Comparison of ENCODE assay signal across 14 mouse cellular contexts in genomic region chr8:60895878-60896277, GRCm38 (mm10). TPM values are rescaled to one million over a fixed set of nuclear protein-coding genes. Genes with fewer than 3 reads are reported as not detected.
DNase-seq lines count a peak whose midpoint lies in the region; ATAC-seq and TF ChIP-seq lines count a peak whose summit lies in the region.
"Had no signal": no experiment of that assay in that cellular context is flagged by ENCODE, and none has a peak within 500 bp of the region (broad histone marks: within the 10 kb centered on the region; RNA-seq: fewer than 3 reads in every experiment).

No protein-coding gene starts in this region.

- no peak overlapping the region for H3K4me3 ChIP-seq in kidney, embryonic 15.5 days (replicated peaks)
- no peak overlapping the region for H3K4me3 ChIP-seq in kidney, adult 2 months (ENCODE audit: insufficient read depth, low read depth, low read length)
- no peak overlapping the region for H3K4me3 ChIP-seq in heart, embryonic 16.5 days (ENCODE audit: low read length)
- H3K4me3 ChIP-seq: lung, embryonic 15.5 days; neural tube, embryonic 13.5 days had no signal

- ATAC-seq in kidney, embryonic 15.5 days (replicated peaks; ENCODE audit: low FRiP score), result peak; percentile 26; the same call in 1 of the 2 replicates
- peak; percentile 39; the same call in 1 of the 2 replicates for ATAC-seq in heart, embryonic 16.5 days (replicated peaks; ENCODE audit: extremely low read depth, insufficient read depth, low FRiP score)
- peak; percentile 27; the same call in 1 of the 2 replicates for ATAC-seq in megakaryocyte, adult 5-6 weeks (ENCODE audit: poor library complexity, severe bottlenecking)
- ATAC-seq: CD4-positive, CD25-positive, alpha-beta regulatory T cell, adult 4 months; midbrain, embryonic 16.5 days had no signal

- H3K4me2 ChIP-seq in kidney, embryonic 15.5 days, result no peak overlapping the region
- H3K4me2 ChIP-seq in heart, embryonic 16.5 days (ENCODE audit: low read depth, low read length), result peak overlapping the region; percentile 50
- H3K4me2 ChIP-seq: lung, embryonic 15.5 days; neural tube, embryonic 13.5 days had no signal

- WGBS in kidney, embryonic 15.5 days, result 72% methylated on average over 6 of the region's 6 CpGs
- 66% methylated on average over 6 of the region's 6 CpGs for WGBS in kidney, adult 2 months
- 39% methylated on average over 6 of the region's 6 CpGs for WGBS in heart, embryonic 16.5 days

- no peak for DNase-seq in kidney, adult 2 months
- DNase-seq in c-Kit-positive CD71-positive TER-119-negative erythroid progenitor cells, embryonic 14.5 days (ENCODE audit: low read depth), result peak; percentile 65
- no peak for DNase-seq in Muller cell, postnatal 12 days (ENCODE audit: inconsistent ontology term)
- no peak for DNase-seq in lung, postnatal 25 days (ENCODE audit: low spot score)
- DNase-seq: cerebellum, postnatal 25 days; right cerebral cortex, adult 18-20 months; thymus, postnatal 14 days had no signal

- H3K36me3 ChIP-seq in kidney, embryonic 15.5 days, result peaks cover 52% of the 10 kb centered on the region
- no peaks in the 10 kb centered on the region for H3K36me3 ChIP-seq in kidney, adult 2 months (ENCODE audit: control insufficient read depth, insufficient read depth, low read length)
- peaks cover 7% of the 10 kb centered on the region; the same call in 1 of the 2 replicates for H3K36me3 ChIP-seq in heart, embryonic 16.5 days (ENCODE audit: control insufficient read depth, insufficient read depth)

- no peaks in the 10 kb centered on the region for H3K27me3 ChIP-seq in kidney, embryonic 15.5 days
- H3K27me3 ChIP-seq in kidney, adult 2 months (replicated peaks; ENCODE audit: control insufficient read depth, insufficient read depth, low read length), result no peaks in the 10 kb centered on the region
- no peaks in the 10 kb centered on the region for H3K27me3 ChIP-seq in heart, embryonic 16.5 days (ENCODE audit: control insufficient read depth, insufficient read depth, low read length)
- H3K27me3 ChIP-seq: lung, embryonic 15.5 days; neural tube, embryonic 13.5 days had no signal

- no peak overlapping the region for H3K27ac ChIP-seq in kidney, embryonic 15.5 days
- no peak overlapping the region for H3K27ac ChIP-seq in kidney, adult 2 months (ENCODE audit: insufficient read depth, low read depth, low read length)
- H3K27ac ChIP-seq in heart, embryonic 16.5 days (ENCODE audit: low read length), result peak overlapping the region; percentile 49
- H3K27ac ChIP-seq: lung, embryonic 15.5 days; neural tube, embryonic 13.5 days had no signal

- TF ChIP-seq POLR2A in kidney, adult 2 months (IDR thresholded peaks at IDR 0.05; ENCODE audit: low read depth, low read length), result no peak

- peaks cover 26% of the 10 kb centered on the region for H3K4me1 ChIP-seq in kidney, embryonic 15.5 days
- peaks cover 8% of the 10 kb centered on the region; the same call in 1 of the 2 replicates for H3K4me1 ChIP-seq in kidney, adult 2 months (ENCODE audit: control insufficient read depth, insufficient read depth, low read length)
- peaks cover 47% of the 10 kb centered on the region for H3K4me1 ChIP-seq in heart, embryonic 16.5 days (ENCODE audit: control insufficient read depth, insufficient read depth, low read length)

- no peak overlapping the region for H3K9ac ChIP-seq in kidney, embryonic 15.5 days
- H3K9ac ChIP-seq in heart, embryonic 16.5 days (ENCODE audit: low read length), result peak overlapping the region; percentile 40
- H3K9ac ChIP-seq: lung, embryonic 15.5 days; neural tube, embryonic 13.5 days had no signal

- H3K9me3 ChIP-seq in kidney, embryonic 15.5 days (replicated peaks), result no peaks in the 10 kb centered on the region
- no peaks in the 10 kb centered on the region for H3K9me3 ChIP-seq in heart, embryonic 16.5 days (replicated peaks; ENCODE audit: control insufficient read depth, low read length)
- H3K9me3 ChIP-seq: lung, embryonic 15.5 days; neural tube, embryonic 13.5 days had no signal

- TF ChIP-seq CTCF in kidney, adult 2 months (conservative IDR thresholded peaks at IDR 0.05; ENCODE audit: insufficient read depth, insufficient read length, low read depth, low read length), result no peak

RNA-seq across cellular contexts. Expression of gene Hpf1, which starts 5.7 kb away (rescaled TPM):
- polyA plus RNA-seq in kidney, embryonic 15.5 days (2015; fragmentation: Nextera tagmentation; extraction: Ambion mirVana), result 107 and 113 TPM in 2 replicates
- polyA plus RNA-seq in kidney, adult 2 months (2012; rRNA removed), result 3.9 and 6.5 TPM in 2 replicates
- polyA plus RNA-seq in heart, embryonic 16.5 days (2015; fragmentation: Nextera tagmentation; extraction: Ambion mirVana), result 55.5 and 73.4 TPM in 2 replicates
- total RNA-seq in megakaryocyte, adult 5-6 weeks (2015), result 123 and 134 TPM in 2 replicates
- 87.3 and 104 TPM in 2 replicates for total RNA-seq in megakaryocyte, adult 5-6 weeks (2017)
